Mouse (Mus musculus) heart, postnatal 0 days (tissue): Measurements from ENCODE around the gene Hecw2.

Source experiments
- CTCF ChIP-seq: IDR thresholded peaks from 2 replicates; pipeline ENCODE4 v1.5.1; 2016; ENCODE audit warnings: antibody characterized with exemption, control low read depth, low read depth
- EP300 ChIP-seq: IDR thresholded peaks from 2 replicates; pipeline ENCODE4 v1.6.1; 2016; ENCODE audit warnings: antibody characterized with exemption, low read depth

GRCm38 (mm10) chr1:54109255-54109654 lies 85.7 kb downstream of the Hecw2 start:
- TF ChIP-seq CTCF, result no peak
- TF ChIP-seq EP300, result no peak
